15 mouse cellular contexts compared by ENCODE assay signal in the genomic region with DNA sequence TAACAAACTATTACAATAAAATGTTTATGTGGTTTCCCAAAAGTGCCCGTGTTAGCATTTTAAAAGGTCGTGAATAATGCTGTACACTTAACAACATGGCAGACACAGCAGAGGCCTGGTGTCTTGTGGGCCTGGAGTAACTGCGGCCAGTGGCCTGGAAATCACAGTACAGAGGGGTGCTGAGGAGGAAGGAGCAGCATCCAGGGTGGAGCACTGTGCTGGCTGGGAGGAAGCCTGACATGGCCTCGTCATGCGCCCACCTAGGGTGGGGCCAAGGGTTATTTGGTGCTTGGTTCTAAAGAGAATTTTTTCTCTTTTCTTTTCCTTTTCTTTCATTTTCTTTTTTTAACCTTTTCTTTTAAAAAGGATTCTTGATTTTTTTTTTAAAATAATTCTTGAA.
DNase-seq lines count a peak whose midpoint lies in the region; ATAC-seq lines count a peak whose summit lies in the region.
"Had no signal": no experiment of that assay in that cellular context is flagged by ENCODE, and none has a peak within 500 bp of the region (broad histone marks: within the 10 kb centered on the region; RNA-seq: fewer than 3 reads in every experiment).

No protein-coding gene starts in this region.

- peak overlapping the region; percentile 86; the same call in 1 of the 2 replicates for H3K27ac ChIP-seq in kidney, embryonic 14.5 days (ENCODE audit: low read depth, low read length)
- H3K27ac ChIP-seq in brown adipose tissue, adult 24 weeks (replicated peaks; ENCODE audit: low read depth, low read length) = peak overlapping the region; percentile 65
- H3K27ac ChIP-seq: hindbrain, embryonic 10.5 days had no signal

- no peak for ATAC-seq in kidney, embryonic 14.5 days (ENCODE audit: low FRiP score, low TSS enrichment)
- ATAC-seq: forebrain, embryonic 16.5 days; Patski had no signal

- H3K4me2 ChIP-seq in kidney, embryonic 14.5 days (replicated peaks; ENCODE audit: low read depth, low read length) = no peak overlapping the region

- H3K36me3 ChIP-seq in kidney, embryonic 14.5 days (ENCODE audit: control insufficient read depth, insufficient read depth, low read length) = no peaks in the 10 kb centered on the region
- H3K36me3 ChIP-seq: stomach, embryonic 15.5 days had no signal

- no peak overlapping the region for H3K9ac ChIP-seq in kidney, embryonic 14.5 days (ENCODE audit: low read depth, low read length)
- H3K9ac ChIP-seq: stomach, embryonic 15.5 days had no signal

- peaks cover 82% of the 10 kb centered on the region for H3K4me1 ChIP-seq in kidney, embryonic 14.5 days (ENCODE audit: control insufficient read depth, insufficient read depth, low read length)
- peaks cover 55% of the 10 kb centered on the region for H3K4me1 ChIP-seq in brown adipose tissue, adult 24 weeks (ENCODE audit: control insufficient read depth, insufficient read depth, insufficient read length, low read length)

- no peaks in the 10 kb centered on the region for H3K27me3 ChIP-seq in kidney, embryonic 14.5 days (ENCODE audit: control insufficient read depth, insufficient read depth, low read length)
- H3K27me3 ChIP-seq: Patski; stomach, embryonic 15.5 days had no signal

- WGBS in kidney, embryonic 14.5 days = 43% methylated on average over 5 of the region's 5 CpGs

- no peak for DNase-seq in kidney, adult 11 months
- peak; percentile 44 for DNase-seq in thymus, postnatal 4 days
- no peak for DNase-seq in thymus, postnatal 25 days
- DNase-seq in adrenal gland, postnatal 4 days (ENCODE audit: low spot score in 2 of 2) = no peak
- DNase-seq in spleen, adult 18-20 months = no peak
- DNase-seq: cerebellum, adult 11 months; lung, postnatal 10 days; thymus, postnatal 36 days had no signal

- H3K9me3 ChIP-seq in kidney, embryonic 14.5 days (ENCODE audit: control insufficient read depth, low read length) = no peaks in the 10 kb centered on the region
- H3K9me3 ChIP-seq: hindbrain, embryonic 10.5 days; stomach, embryonic 15.5 days had no signal

- no peak overlapping the region for H3K4me3 ChIP-seq in kidney, embryonic 14.5 days (ENCODE audit: low read length)
- H3K4me3 ChIP-seq in brown adipose tissue, adult 24 weeks (ENCODE audit: insufficient read depth, low read depth, low read length) = no peak overlapping the region
- H3K4me3 ChIP-seq: erythroblast, embryonic 14.5 days; hindbrain, embryonic 10.5 days; stomach, embryonic 15.5 days had no signal
